Mouse (Mus musculus) spleen, postnatal 10 days (tissue): ENCODE results near the gene Capns1.
"Not testable (repeated sequence)": the region's sequence is repeated elsewhere in the genome, so short reads cannot be mapped to it uniquely, and the experiment has no call there.

ENCODE experiments used
- DNase-seq, 2 experiments: peaks; one replicate each; pipeline ENCODE4 v3.0.0; 2021 to 2022; ENCODE audit warnings: low spot score in 2 of 2

Gene Capns1

GRCm38 (mm10) chr7:30202895-30203690 lies 4.5 kb upstream of the Capns1 start:
- DNase-seq: no peak

- DNase-seq: not testable (repeated sequence)
These were observed 2.0 kb upstream of the Capns1 start for GRCm38 (mm10) chr7:30200661-30201060.

GRCm38 (mm10) chr7:30200200-30200599 lies 1.6 kb upstream of the Capns1 start:
- no peak for DNase-seq

- no peak for DNase-seq
These were observed 1.0 kb upstream of the Capns1 start for GRCm38 (mm10) chr7:30199498-30200139.

GRCm38 (mm10) chr7:30197592-30198129 lies 950 bp downstream of the Capns1 start:
- no peak for DNase-seq

GRCm38 (mm10) chr7:30196171-30196570 lies 2.4 kb downstream of the Capns1 start:
- DNase-seq: no peak

GRCm38 (mm10) chr7:30195461-30195860 lies 3.1 kb downstream of the Capns1 start:
- no peak for DNase-seq

GRCm38 (mm10) chr7:30194884-30195283 lies 3.7 kb downstream of the Capns1 start:
- peak; percentile 87 to 98 for DNase-seq

GRCm38 (mm10) chr7:30194101-30194831 lies 4.3 kb downstream of the Capns1 start:
- DNase-seq: peak; percentile 50 to 65

GRCm38 (mm10) chr7:30193581-30194100 lies 5.0 kb downstream of the Capns1 start:
- peak; percentile 75 to 89 for DNase-seq

- DNase-seq: no peak
These were observed 5.6 kb downstream of the Capns1 start for GRCm38 (mm10) chr7:30193013-30193412.

- no peak for DNase-seq
These were observed 6.5 kb downstream of the Capns1 start for GRCm38 (mm10) chr7:30192088-30192487.

- no peak for DNase-seq
These were observed 9.5 kb downstream of the Capns1 start for GRCm38 (mm10) chr7:30189116-30189491.

- no peak for DNase-seq
These were observed 10.1 kb downstream of the Capns1 start for GRCm38 (mm10) chr7:30188344-30189115.

GRCm38 (mm10) chr7:30184641-30185348 lies 13.8 kb downstream of the Capns1 start:
- DNase-seq: no peak

GRCm38 (mm10) chr7:30183879-30184289 lies 14.7 kb downstream of the Capns1 start, which contains the start of gene Cox7a1:
Gene Cox7a1 (plus strand): TSS chr7:30184144.
- peak; percentile 78 to 87 for DNase-seq

GRCm38 (mm10) chr7:30183189-30183588 lies 15.4 kb downstream of the Capns1 start:
- DNase-seq: not testable (repeated sequence)

GRCm38 (mm10) chr7:30181929-30182328 lies 16.7 kb downstream of the Capns1 start:
- DNase-seq: not testable (repeated sequence)

- peak; percentile 63 to 82 for DNase-seq
These were observed 17.3 kb downstream of the Capns1 start for GRCm38 (mm10) chr7:30181308-30181707.

GRCm38 (mm10) chr7:30178256-30178655 lies 20.4 kb downstream of the Capns1 start:
- no peak for DNase-seq
